Mouse (Mus musculus) G1E (cell line): ENCODE results near the gene Mettl27.

Experiments
- CTCF ChIP-seq: IDR thresholded peaks from 2 replicates; pipeline ENCODE4 v1.5.1; 2012; ENCODE audit warnings: low read depth, low read length, inconsistent platforms, mixed read lengths
- GATA1 ChIP-seq: IDR thresholded peaks from 2 replicates; pipeline ENCODE4 v1.6.1; 2012; ENCODE audit warnings: borderline replicate concordance, low read length, inconsistent platforms, mixed read lengths
- TAL1 ChIP-seq: conservative IDR thresholded peaks from 2 replicates; pipeline ENCODE4 v1.6.1; 2012; ENCODE audit warnings: low read depth, low read length, inconsistent platforms, mixed read lengths

DNA sequence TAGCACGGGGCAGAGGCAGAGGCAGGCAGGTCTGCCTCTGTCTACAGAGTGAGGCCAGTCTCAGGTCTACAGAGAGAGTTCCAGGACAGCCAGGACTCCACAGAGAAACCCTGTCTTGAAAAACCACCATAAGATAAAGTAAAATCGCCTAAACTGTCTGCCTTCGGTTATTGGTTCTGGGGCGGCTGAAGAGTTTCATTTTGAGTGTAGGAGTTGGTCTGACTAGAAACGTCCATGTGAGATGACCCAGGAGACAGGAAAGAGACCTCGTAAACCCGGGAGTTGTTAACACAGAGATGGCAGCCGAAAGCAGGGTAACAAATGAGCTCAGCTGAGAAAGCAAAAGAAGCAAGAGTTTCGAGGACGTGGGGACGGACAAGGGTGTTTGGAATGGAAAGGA, 57.0 kb downstream of the Mettl27 start:
- no peak for TF ChIP-seq GATA1
- TF ChIP-seq CTCF, result no peak
- no peak for TF ChIP-seq TAL1
